ENCODE assay signal across 10 mouse cellular contexts in the genomic region with DNA sequence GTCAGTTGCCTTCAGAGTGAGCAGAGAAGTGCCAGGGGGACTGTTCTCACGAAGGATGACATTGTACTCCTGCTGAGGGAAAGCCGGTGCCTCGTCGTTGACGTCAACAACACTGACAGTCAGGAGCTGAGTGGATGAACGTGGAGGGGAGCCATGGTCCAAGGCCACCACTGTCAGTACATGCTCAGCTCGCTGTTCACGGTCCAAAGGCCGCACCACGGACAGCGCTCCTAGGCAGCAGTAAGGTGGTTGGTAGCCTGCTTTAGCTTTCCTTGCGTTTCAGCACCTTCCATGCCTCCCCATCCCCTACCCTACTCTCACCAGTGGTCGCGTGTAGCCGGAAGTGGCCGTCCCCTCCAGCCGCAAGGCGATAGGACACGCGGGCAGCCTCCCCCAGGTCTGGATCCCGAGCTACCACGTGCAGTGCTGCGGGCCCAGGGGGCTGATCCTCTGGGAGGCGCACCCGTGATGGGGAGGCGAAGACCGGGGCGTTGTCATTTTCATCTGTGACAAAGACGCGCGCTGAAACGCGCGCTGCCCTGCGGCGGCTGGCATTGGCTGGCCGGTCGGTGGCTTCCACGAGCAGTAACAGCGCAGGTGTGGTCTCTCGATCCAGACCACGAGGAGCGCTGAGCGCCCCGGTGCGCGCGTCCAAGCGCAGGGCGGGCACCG. TPM values are rescaled to one million over a fixed set of nuclear protein-coding genes. Genes with fewer than 3 reads are reported as not detected.
DNase-seq lines count a peak whose midpoint lies in the region; ATAC-seq lines count a peak whose summit lies in the region.
"Had no signal": no experiment of that assay in that cellular context is flagged by ENCODE, and none has a peak within 500 bp of the region (broad histone marks: within the 10 kb centered on the region; RNA-seq: fewer than 3 reads in every experiment).

No protein-coding gene starts in this region.

- no peak for ATAC-seq in heart, embryonic 15.5 days (replicated peaks; ENCODE audit: insufficient number of reproducible peaks, insufficient read depth, low FRiP score, low read depth)
- ATAC-seq in embryonic facial prominence, embryonic 13.5 days (ENCODE audit: insufficient number of reproducible peaks, insufficient read depth, low FRiP score, low TSS enrichment, low read depth), result no peak
- ATAC-seq in megakaryocyte progenitor cell, adult 5-6 weeks (replicated peaks; ENCODE audit: poor library complexity), result peak; percentile 37

- H3K36me3 ChIP-seq in heart, embryonic 15.5 days, result peaks cover 22% of the 10 kb centered on the region; the same call in 1 of the 2 replicates
- peaks cover 87% of the 10 kb centered on the region for H3K36me3 ChIP-seq in embryonic facial prominence, embryonic 13.5 days

- no peak overlapping the region for H3K27ac ChIP-seq in heart, embryonic 15.5 days
- no peak overlapping the region for H3K27ac ChIP-seq in embryonic facial prominence, embryonic 13.5 days
- H3K27ac ChIP-seq: neural tube, embryonic 13.5 days had no signal

- no peaks in the 10 kb centered on the region for H3K9me3 ChIP-seq in heart, embryonic 15.5 days (replicated peaks)
- no peaks in the 10 kb centered on the region for H3K9me3 ChIP-seq in embryonic facial prominence, embryonic 13.5 days
- H3K9me3 ChIP-seq: neural tube, embryonic 13.5 days had no signal

- DNase-seq in heart, postnatal 36 days, result no peak
- peak; percentile 58 for DNase-seq in ES-CJ7 (ENCODE audit: low read depth, low spot score)
- DNase-seq in spleen, postnatal 36 days (ENCODE audit: low spot score in 2 of 2), result no peak
- DNase-seq in cerebellum, postnatal 14 days, result no peak
- DNase-seq in layer of hippocampus, postnatal 14 days (ENCODE audit: low spot score in 2 of 2), result no peak
- DNase-seq: thymus, postnatal 36 days had no signal

- peak overlapping the region; percentile 79 for H3K4me2 ChIP-seq in heart, embryonic 15.5 days
- peak overlapping the region; percentile 37 for H3K4me2 ChIP-seq in embryonic facial prominence, embryonic 13.5 days
- H3K4me2 ChIP-seq: neural tube, embryonic 13.5 days had no signal

- H3K4me1 ChIP-seq in heart, embryonic 15.5 days (replicated peaks), result peaks cover 9% of the 10 kb centered on the region
- H3K4me1 ChIP-seq in embryonic facial prominence, embryonic 13.5 days, result no peaks in the 10 kb centered on the region

- H3K4me3 ChIP-seq in heart, embryonic 15.5 days, result peak overlapping the region; percentile 44
- peak overlapping the region; percentile 16; the same call in 1 of the 2 replicates for H3K4me3 ChIP-seq in embryonic facial prominence, embryonic 13.5 days
- H3K4me3 ChIP-seq: neural tube, embryonic 13.5 days had no signal

- 27% methylated on average over 51 of the region's 51 CpGs for WGBS in heart, embryonic 15.5 days
- WGBS in embryonic facial prominence, embryonic 13.5 days, result 31% methylated on average over 51 of the region's 51 CpGs

- no peak overlapping the region for H3K9ac ChIP-seq in heart, embryonic 15.5 days
- H3K9ac ChIP-seq in embryonic facial prominence, embryonic 13.5 days, result no peak overlapping the region
- H3K9ac ChIP-seq: neural tube, embryonic 13.5 days had no signal

- peaks cover 27% of the 10 kb centered on the region for H3K27me3 ChIP-seq in heart, embryonic 15.5 days
- no peaks in the 10 kb centered on the region; the same call in 1 of the 2 replicates for H3K27me3 ChIP-seq in embryonic facial prominence, embryonic 13.5 days

- intact Hi-C loops in heart, postnatal 36 days (cut with DNase I), result no loop called here

RNA-seq across cellular contexts. Expression of gene Tpp1, which starts 9.9 kb away (rescaled TPM):
- 72.8 and 77.1 TPM in 2 replicates for polyA plus RNA-seq in heart, embryonic 15.5 days (2015; fragmentation: Nextera tagmentation; extraction: Ambion mirVana)
- total RNA-seq in heart, postnatal 36 days (2021), result 10 to 100 TPM; 44.7 to 47.5 TPM
- polyA plus RNA-seq in embryonic facial prominence, embryonic 13.5 days (2015; fragmentation: Nextera tagmentation; extraction: Ambion mirVana), result 44.0 and 45.8 TPM in 2 replicates
- total RNA-seq in megakaryocyte progenitor cell, adult 5-6 weeks (2015), result 64.8 and 73.5 TPM in 2 replicates
- total RNA-seq in megakaryocyte progenitor cell, adult 5-6 weeks (2017), result 14.3 and 22.2 TPM in 2 replicates
- 10 to 100 TPM; 54.0 to 54.2 TPM for total RNA-seq in layer of hippocampus, postnatal 14 days (2021)

RNA-seq across cellular contexts. Expression of gene Taf10, which starts 17.8 kb away (rescaled TPM):
- 90.0 and 105 TPM in 2 replicates for polyA plus RNA-seq in heart, embryonic 15.5 days (2015; fragmentation: Nextera tagmentation; extraction: Ambion mirVana)
- 100 to 1,000 TPM in 1 of 2 experiments, 10 to 100 TPM in 1; 97.5 to 100 TPM for total RNA-seq in heart, postnatal 36 days (2021)
- 126 and 137 TPM in 2 replicates for polyA plus RNA-seq in embryonic facial prominence, embryonic 13.5 days (2015; fragmentation: Nextera tagmentation; extraction: Ambion mirVana)
- 301 and 304 TPM in 2 replicates for total RNA-seq in megakaryocyte progenitor cell, adult 5-6 weeks (2015)
- 136 and 141 TPM in 2 replicates for total RNA-seq in megakaryocyte progenitor cell, adult 5-6 weeks (2017)
- total RNA-seq in layer of hippocampus, postnatal 14 days (2021), result 100 to 1,000 TPM; 137 to 150 TPM

RNA-seq across cellular contexts. Expression of gene Rrp8, which starts 24.8 kb away (rescaled TPM):
- polyA plus RNA-seq in heart, embryonic 15.5 days (2015; fragmentation: Nextera tagmentation; extraction: Ambion mirVana), result 18.7 and 23.2 TPM in 2 replicates
- 10 to 100 TPM; 10.1 to 11.2 TPM for total RNA-seq in heart, postnatal 36 days (2021)
- polyA plus RNA-seq in embryonic facial prominence, embryonic 13.5 days (2015; fragmentation: Nextera tagmentation; extraction: Ambion mirVana), result 43.4 and 48.9 TPM in 2 replicates
- total RNA-seq in megakaryocyte progenitor cell, adult 5-6 weeks (2015), result 26.4 and 30.4 TPM in 2 replicates
- total RNA-seq in megakaryocyte progenitor cell, adult 5-6 weeks (2017), result 39.8 and 48.9 TPM in 2 replicates
- total RNA-seq in layer of hippocampus, postnatal 14 days (2021), result 10 to 100 TPM; 12.5 to 14.7 TPM

RNA-seq across cellular contexts. Expression of gene Dchs1, which starts 25.5 kb away (rescaled TPM):
- polyA plus RNA-seq in heart, embryonic 15.5 days (2015; fragmentation: Nextera tagmentation; extraction: Ambion mirVana), result 3.4 and 5.9 TPM in 2 replicates
- 1 to 10 TPM; 8.6 to 9.8 TPM for total RNA-seq in heart, postnatal 36 days (2021)
- polyA plus RNA-seq in embryonic facial prominence, embryonic 13.5 days (2015; fragmentation: Nextera tagmentation; extraction: Ambion mirVana), result 21.0 and 21.5 TPM in 2 replicates
- 0.07 TPM in 1 of 2 replicates, not detected in the other for total RNA-seq in megakaryocyte progenitor cell, adult 5-6 weeks (2015)
- total RNA-seq in megakaryocyte progenitor cell, adult 5-6 weeks (2017), result not detected in 2 replicates
- total RNA-seq in layer of hippocampus, postnatal 14 days (2021), result 10 to 100 TPM; 26.9 to 30.3 TPM

RNA-seq across cellular contexts. Expression of gene Ilk, which starts 25.6 kb away (rescaled TPM):
- 354 and 399 TPM in 2 replicates for polyA plus RNA-seq in heart, embryonic 15.5 days (2015; fragmentation: Nextera tagmentation; extraction: Ambion mirVana)
- total RNA-seq in heart, postnatal 36 days (2021), result 10 to 100 TPM; 95.1 to 98.9 TPM
- polyA plus RNA-seq in embryonic facial prominence, embryonic 13.5 days (2015; fragmentation: Nextera tagmentation; extraction: Ambion mirVana), result 253 and 273 TPM in 2 replicates
- 149 and 157 TPM in 2 replicates for total RNA-seq in megakaryocyte progenitor cell, adult 5-6 weeks (2015)
- 105 and 110 TPM in 2 replicates for total RNA-seq in megakaryocyte progenitor cell, adult 5-6 weeks (2017)
- total RNA-seq in layer of hippocampus, postnatal 14 days (2021), result 100 to 1,000 TPM; 105 to 111 TPM
